Mouse (Mus musculus): ENCODE data around the gene Fxyd1. TPM values are rescaled to one million over a fixed set of nuclear protein-coding genes. Genes with fewer than 3 reads are reported as not detected.

The Fxyd1 gene
- polyA plus RNA-seq, 1 experiment from 2014 or later, result 76.3 TPM

DNA sequence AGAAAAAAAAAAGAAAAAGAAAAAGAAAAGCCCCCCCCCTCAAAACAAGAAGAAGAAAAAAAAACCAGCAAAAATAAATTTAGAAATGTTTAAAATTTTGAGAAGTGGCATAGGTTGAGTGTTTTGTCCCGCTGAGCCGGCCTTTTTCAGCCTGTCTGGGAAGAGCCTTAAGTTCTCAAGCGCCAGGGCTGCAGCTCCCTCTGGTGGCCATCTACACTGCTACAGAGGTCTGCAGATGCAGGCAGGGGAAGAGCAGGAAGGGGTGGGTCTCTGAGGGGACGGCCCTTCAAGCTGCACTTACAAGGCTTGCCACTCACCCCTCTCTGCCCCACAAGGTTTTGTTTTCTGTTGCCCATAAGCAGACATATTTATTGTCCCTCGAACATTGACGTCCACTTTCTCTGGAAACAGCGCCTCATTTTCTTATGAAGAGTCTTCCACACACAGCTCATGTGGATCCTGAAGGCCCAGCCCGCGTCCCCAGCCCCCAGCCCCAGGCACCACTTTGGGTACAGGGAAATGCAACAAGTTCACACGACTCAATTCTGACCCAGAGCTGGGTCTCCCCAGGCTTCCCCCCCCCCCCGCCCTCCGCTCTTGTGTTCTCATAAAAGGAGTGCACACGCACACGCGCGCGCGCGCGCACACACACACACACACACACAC is 40.7 kb upstream of the Fxyd1 start:
- peak; percentile 97 for TF ChIP-seq CTCF (IDR thresholded peaks at IDR 0.05; ENCODE audit: low read depth)
- 48% methylated on average over 20 of the region's 20 CpGs for WGBS
- H3K4me3 ChIP-seq (replicated peaks; ENCODE audit: low read depth, low read length), result no peak overlapping the region

DNA sequence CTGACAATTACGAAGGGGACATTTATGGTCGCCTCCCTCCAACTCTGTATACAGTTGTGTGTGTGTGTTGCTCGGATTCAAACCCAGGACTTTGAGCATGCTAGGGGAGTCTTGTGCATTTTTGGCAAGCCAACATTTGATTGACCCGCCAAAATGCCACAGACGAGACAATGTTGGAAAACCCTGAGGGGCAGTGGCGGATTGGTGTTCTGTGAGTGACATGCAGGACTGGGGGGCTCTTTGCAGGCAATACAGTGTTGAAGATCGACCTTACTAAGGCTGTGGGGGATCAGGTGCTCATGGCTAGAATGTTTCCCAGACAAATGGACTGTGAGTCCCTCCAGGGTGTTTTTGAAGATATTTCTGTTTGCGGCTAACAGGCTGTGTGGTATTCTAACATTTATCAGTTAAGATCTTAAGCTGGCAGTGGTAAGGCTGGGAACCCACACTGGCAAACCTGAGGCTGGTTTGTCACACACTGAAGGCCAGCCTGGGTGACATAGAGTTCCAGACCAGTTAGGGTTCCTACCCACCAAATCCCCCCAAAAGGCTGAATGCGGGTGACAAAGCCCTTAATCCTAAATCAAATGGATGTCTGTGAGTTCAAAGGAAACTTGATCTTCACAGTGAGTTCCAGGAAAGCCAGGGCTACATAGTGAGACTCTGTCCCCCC is 40.0 kb upstream of the Fxyd1 start:
- H3K36me3 ChIP-seq (ENCODE audit: insufficient read depth, low read length), result no peaks in the 10 kb centered on the region
- H3K4me3 ChIP-seq (replicated peaks; ENCODE audit: low read depth, low read length), result no peak overlapping the region
- DNase-seq (ENCODE audit: low spot score) (no peak), ATAC-seq (replicated peaks; ENCODE audit: low FRiP score, low read depth) (no peak)
- no peak for TF ChIP-seq CTCF (IDR thresholded peaks at IDR 0.05; ENCODE audit: low read depth)
- no peaks in the 10 kb centered on the region for H3K27me3 ChIP-seq (ENCODE audit: insufficient read depth, low read length)
- no peaks in the 10 kb centered on the region for H3K9me3 ChIP-seq (replicated peaks; ENCODE audit: low read length)
- H3K4me1 ChIP-seq (replicated peaks; ENCODE audit: insufficient read depth, low read length), result no peaks in the 10 kb centered on the region
- no peak overlapping the region for H3K27ac ChIP-seq
- H3K4me2 ChIP-seq (ENCODE audit: low read length), result no peak overlapping the region
- H3K9ac ChIP-seq (ENCODE audit: low read depth, low read length), result no peak overlapping the region
- WGBS, result 71% methylated on average over 9 of the region's 9 CpGs

More for the DNA sequence above, 40.7 kb upstream of the Fxyd1 start:
- DNase-seq (ENCODE audit: low spot score) (peak; percentile 97), ATAC-seq (replicated peaks; ENCODE audit: low FRiP score, low read depth) (peak; percentile 90)
- Histone ChIP-seq H3K36me3 (ENCODE audit: insufficient read depth, low read length) (no peaks in the 10 kb centered on the region), H3K9me3 (replicated peaks; ENCODE audit: low read length) (no peaks in the 10 kb centered on the region), H3K4me2 (ENCODE audit: low read length) (peak overlapping the region; percentile 38), H3K4me1 (replicated peaks; ENCODE audit: insufficient read depth, low read length) (no peaks in the 10 kb centered on the region), H3K9ac (ENCODE audit: low read depth, low read length) (no peak overlapping the region), H3K27ac (no peak overlapping the region), H3K27me3 (ENCODE audit: insufficient read depth, low read length) (no peaks in the 10 kb centered on the region)

DNA sequence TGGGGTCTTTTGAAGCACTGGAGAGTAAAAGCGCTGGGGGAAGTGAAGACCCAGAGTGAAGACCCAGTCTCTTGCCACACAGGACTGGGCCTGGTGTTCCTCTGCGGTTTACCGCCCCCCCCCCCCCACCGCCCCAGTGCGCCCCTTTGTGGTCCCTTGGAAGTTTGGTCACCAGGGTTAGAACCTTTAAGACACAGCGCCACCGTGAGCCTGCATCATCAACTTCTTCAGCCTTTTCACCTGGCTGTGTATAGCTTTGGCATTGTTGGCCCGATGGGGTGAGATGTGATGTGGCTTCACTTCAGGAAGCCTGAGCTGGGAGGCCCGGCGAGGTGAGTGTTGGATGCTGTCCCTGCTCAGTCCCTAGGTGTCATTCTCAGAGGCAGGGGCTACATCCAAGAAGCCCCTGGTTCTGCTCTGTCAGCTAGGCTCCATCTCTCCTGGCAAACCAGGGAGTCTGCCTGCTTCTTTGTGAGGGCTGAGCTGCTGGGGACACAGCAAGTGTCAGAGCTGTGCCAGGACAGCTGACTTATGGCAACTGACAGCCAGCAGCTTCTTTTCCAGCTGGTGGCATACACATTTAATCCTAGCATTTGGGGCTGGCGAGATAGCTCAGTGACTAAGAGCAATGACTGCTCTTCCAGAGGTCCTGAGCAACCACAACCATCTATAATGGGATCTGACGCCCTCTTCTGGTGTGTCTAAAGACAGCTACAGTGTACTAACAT is 37.9 kb upstream of the Fxyd1 start:
- H3K4me1 ChIP-seq (replicated peaks; ENCODE audit: insufficient read depth, low read length), result no peaks in the 10 kb centered on the region
- no peak for ATAC-seq (replicated peaks; ENCODE audit: low FRiP score, low read depth)
- H3K9me3 ChIP-seq (replicated peaks; ENCODE audit: low read length), result no peaks in the 10 kb centered on the region
- H3K4me3 ChIP-seq (replicated peaks; ENCODE audit: low read depth, low read length), result no peak overlapping the region
- no peak overlapping the region for H3K4me2 ChIP-seq (ENCODE audit: low read length)
- no peak overlapping the region for H3K9ac ChIP-seq (ENCODE audit: low read depth, low read length)
- DNase-seq (ENCODE audit: low spot score), result no peak
- H3K27me3 ChIP-seq (ENCODE audit: insufficient read depth, low read length), result no peaks in the 10 kb centered on the region
- H3K27ac ChIP-seq, result no peak overlapping the region
- WGBS, result 40% methylated on average over 12 of the region's 12 CpGs
- peak; percentile 13; the same call in 1 of the 2 replicates for TF ChIP-seq CTCF (IDR thresholded peaks at IDR 0.05; ENCODE audit: low read depth)
- no peaks in the 10 kb centered on the region for H3K36me3 ChIP-seq (ENCODE audit: insufficient read depth, low read length)

DNA sequence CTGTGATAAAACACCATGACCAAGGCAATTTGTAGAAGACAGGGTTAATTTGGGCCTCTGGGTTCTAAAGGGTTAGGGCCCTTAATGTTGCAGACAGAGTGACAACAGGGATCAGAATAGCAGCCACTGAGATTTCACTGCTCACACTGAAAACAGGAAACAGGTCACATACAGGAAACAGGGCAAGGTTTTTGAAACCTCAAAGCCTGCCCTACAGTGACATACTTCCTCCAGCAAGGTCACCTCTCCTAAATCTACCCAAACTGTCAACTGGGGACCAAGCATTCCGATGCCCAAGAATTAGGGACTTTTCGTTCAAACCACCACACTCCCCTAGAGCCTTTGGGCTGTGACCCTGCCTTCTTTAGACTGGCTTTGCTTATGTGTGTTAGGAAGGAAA is 32.7 kb upstream of the Fxyd1 start:
- Histone ChIP-seq H3K4me1 (replicated peaks; ENCODE audit: insufficient read depth, low read length) (peaks cover 3% of the 10 kb centered on the region; the same call in 1 of the 2 replicates), H3K4me3 (replicated peaks; ENCODE audit: low read depth, low read length) (no peak overlapping the region), H3K27ac (0 out of 2 replicates have a peak overlapping the region, but pooled peaks have one; percentile 36), H3K27me3 (ENCODE audit: insufficient read depth, low read length) (no peaks in the 10 kb centered on the region), H3K9me3 (replicated peaks; ENCODE audit: low read length) (no peaks in the 10 kb centered on the region), H3K9ac (ENCODE audit: low read depth, low read length) (no peak overlapping the region), H3K36me3 (ENCODE audit: insufficient read depth, low read length) (no peaks in the 10 kb centered on the region), H3K4me2 (ENCODE audit: low read length) (no peak overlapping the region)
- WGBS, result 68% methylated on average over 2 of the region's 2 CpGs
- no peak for TF ChIP-seq CTCF (IDR thresholded peaks at IDR 0.05; ENCODE audit: low read depth)
- ATAC-seq (replicated peaks; ENCODE audit: low FRiP score, low read depth) (no peak), DNase-seq (ENCODE audit: low spot score) (peak; percentile 39)

DNA sequence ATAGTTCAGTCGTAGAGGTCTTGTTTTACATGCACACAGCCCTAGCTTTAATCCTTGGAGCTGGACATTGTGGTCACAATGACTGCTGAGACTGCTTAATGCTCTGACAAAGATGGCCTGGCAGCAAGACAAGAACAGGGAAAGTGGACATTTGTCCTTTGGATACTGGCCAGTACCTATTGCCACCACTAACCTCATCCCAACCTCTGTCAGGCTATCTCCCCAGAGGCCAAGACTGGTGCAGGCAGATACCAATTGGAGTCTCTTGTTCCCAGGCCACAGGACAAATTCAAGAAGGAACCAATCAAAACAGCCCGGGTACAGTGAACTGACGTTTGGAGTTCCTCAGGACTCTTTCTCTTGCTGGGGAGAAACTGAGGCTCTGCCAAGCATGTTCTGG is 31.2 kb upstream of the Fxyd1 start:
- Histone ChIP-seq H3K4me1 (replicated peaks; ENCODE audit: insufficient read depth, low read length) (peaks cover 6% of the 10 kb centered on the region; the same call in 1 of the 2 replicates), H3K9ac (ENCODE audit: low read depth, low read length) (no peak overlapping the region), H3K27me3 (ENCODE audit: insufficient read depth, low read length) (no peaks in the 10 kb centered on the region), H3K4me3 (replicated peaks; ENCODE audit: low read depth, low read length) (no peak overlapping the region), H3K36me3 (ENCODE audit: insufficient read depth, low read length) (no peaks in the 10 kb centered on the region), H3K9me3 (replicated peaks; ENCODE audit: low read length) (no peaks in the 10 kb centered on the region), H3K27ac (no peak overlapping the region), H3K4me2 (ENCODE audit: low read length) (no peak overlapping the region)
- WGBS, result 68% methylated on average over 3 of the region's 3 CpGs
- no peak for DNase-seq (ENCODE audit: low spot score)
- no peak for TF ChIP-seq CTCF (IDR thresholded peaks at IDR 0.05; ENCODE audit: low read depth)
- ATAC-seq (replicated peaks; ENCODE audit: low FRiP score, low read depth), result no peak

DNA sequence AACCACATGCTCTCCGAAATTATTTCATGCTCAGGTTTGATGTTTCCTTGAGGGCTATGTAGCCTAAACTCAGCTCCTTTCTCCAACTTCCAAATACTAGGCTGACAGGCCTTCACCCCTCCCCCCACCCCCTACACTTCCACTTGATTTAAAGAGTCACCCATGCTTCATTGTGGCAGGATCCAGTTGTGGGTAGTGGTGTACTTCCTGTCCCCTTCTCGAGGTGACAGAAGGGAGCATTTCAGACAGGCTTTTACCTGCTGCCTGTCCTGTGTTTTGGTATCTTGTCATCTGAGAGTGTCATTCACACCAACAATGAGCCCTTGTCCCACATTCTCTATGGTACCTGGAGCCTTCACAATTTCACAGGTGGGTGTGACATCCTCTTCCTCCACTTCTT is 30.3 kb upstream of the Fxyd1 start:
- H3K27ac ChIP-seq, result no peak overlapping the region
- no peak for ATAC-seq (replicated peaks; ENCODE audit: low FRiP score, low read depth)
- no peak for TF ChIP-seq CTCF (IDR thresholded peaks at IDR 0.05; ENCODE audit: low read depth)

More for the DNA sequence above, 30.3 kb upstream of the Fxyd1 start:
- no peak overlapping the region for H3K4me3 ChIP-seq (replicated peaks; ENCODE audit: low read depth, low read length)
- no peaks in the 10 kb centered on the region for H3K27me3 ChIP-seq (ENCODE audit: insufficient read depth, low read length)
- H3K36me3 ChIP-seq (ENCODE audit: insufficient read depth, low read length), result no peaks in the 10 kb centered on the region
- H3K9me3 ChIP-seq (replicated peaks; ENCODE audit: low read length), result no peaks in the 10 kb centered on the region
- 41% methylated on average over 2 of the region's 2 CpGs for WGBS
- H3K4me1 ChIP-seq (replicated peaks; ENCODE audit: insufficient read depth, low read length), result peaks cover 6% of the 10 kb centered on the region; the same call in 1 of the 2 replicates
- DNase-seq (ENCODE audit: low spot score), result no peak
- no peak overlapping the region for H3K9ac ChIP-seq (ENCODE audit: low read depth, low read length)
- no peak overlapping the region for H3K4me2 ChIP-seq (ENCODE audit: low read length)
